Mouse (Mus musculus) layer of hippocampus, postnatal 10 days (tissue): Measurements from ENCODE around the gene Gm5737. TPM values are rescaled to one million over a fixed set of nuclear protein-coding genes. Genes with fewer than 3 reads are reported as not detected.

ENCODE experiments used
- DNase-seq, 2 experiments: peaks; one replicate each; pipeline ENCODE4 v3.0.0; 2021; ENCODE audit warnings: low spot score in 2 of 2
- total RNA-seq, 2 experiments: library from RNA; stranded (reverse); gene quantifications; 2 replicates each; pipeline ENCODE4 v1.2.3; 2021

Gene Gm5737
- total RNA-seq, 2 experiments from 2014 or later, result 0.27 TPM; not detected in 1

DNA sequence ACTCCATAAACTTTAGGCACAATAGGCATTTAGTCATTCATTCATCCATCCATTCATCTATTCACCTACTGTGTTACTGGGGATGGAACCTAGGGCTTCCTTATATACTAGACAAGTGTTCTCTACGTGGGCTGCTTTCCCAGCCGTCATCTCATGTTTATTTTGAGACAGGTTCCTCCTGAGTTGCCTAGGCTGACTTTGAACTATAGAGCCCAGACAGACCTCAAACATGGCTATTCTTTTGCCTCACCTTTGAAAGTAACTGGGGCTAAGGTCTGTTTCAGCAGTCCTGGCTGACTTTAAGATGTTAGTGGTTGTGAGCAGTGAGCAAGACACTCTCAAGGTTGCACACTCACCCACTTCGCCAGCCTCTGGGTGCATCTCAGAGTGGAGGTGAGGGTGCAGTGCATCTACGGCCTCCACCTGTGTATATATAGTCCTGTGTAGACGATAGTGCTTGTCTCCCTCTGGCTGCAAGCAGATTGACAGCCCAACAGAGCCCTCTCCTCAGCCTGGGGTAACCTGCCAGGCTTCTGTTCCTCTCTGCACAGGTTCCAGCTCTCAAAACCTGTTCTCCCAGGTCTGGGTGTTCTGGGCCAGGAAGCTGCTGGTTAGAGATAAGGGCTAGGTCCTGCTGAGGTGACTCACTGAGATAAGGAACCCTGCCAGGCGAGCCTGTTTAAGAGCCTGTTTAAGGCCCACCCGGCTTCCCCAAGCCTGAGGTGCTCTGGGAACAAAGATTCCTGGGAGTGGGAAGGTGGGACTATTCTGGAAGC, 62.8 kb downstream of the Gm5737 start:
- no peak for DNase-seq

DNA sequence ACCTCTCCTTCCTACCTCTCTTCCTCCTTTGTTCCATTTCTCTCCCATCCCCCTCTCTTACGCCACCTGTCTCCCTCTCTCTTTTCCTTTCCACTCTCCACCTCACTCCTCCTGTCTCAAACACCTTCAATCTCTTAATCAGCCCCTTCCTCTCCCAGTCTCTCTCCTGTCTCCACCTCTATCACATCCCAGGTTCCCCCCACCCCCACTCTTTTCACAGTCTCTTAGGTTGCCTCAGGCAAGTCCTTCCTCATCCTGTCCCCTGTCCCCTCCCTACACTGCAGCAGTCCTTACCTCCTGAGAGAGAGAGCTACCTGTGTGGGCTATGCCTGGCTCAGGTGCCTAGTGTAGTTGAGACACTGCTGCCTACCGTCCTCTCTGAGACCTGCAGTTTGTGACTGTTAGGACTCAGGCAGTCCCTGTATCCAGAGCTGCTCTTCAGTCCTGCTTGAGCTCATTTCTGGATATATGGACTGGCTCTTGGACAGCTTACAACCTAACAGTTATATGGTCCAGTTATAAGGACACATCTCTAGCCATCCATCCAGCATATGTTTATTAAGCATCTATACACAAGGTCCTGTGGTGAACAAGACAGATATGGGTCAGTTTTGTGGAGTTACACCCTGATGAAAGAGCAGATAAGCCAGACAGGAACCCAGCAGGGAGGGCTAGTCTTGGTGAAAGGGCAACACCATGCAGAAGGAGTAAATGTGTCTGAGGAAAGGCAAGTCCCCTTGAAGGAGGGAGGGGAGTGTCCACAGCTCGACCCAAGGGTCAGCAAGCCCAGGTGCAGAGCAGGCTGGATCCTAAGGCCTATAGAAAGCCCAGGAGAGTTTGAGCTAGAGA, 63.6 kb downstream of the Gm5737 start:
- DNase-seq, result no peak

DNA sequence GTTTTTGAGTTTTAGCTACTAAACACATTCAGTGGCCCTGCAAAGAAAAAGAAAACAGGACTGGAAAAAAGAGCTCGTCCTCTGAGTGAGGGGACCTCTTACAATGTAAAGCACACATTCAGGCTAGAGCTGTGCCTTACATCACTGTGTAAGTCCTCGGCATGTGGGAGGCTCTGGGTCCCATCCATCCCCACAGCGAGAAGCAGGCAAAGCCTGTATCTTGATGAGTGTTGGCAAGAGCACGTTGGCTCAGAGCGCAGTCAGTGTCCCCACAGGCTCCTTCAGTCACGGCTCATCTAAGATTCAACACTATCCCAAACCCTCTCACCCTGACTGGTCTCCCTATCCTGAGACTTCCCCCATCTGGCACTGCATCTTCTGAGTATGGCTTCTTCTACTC, 66.1 kb downstream of the Gm5737 start:
- DNase-seq, result no peak

DNA sequence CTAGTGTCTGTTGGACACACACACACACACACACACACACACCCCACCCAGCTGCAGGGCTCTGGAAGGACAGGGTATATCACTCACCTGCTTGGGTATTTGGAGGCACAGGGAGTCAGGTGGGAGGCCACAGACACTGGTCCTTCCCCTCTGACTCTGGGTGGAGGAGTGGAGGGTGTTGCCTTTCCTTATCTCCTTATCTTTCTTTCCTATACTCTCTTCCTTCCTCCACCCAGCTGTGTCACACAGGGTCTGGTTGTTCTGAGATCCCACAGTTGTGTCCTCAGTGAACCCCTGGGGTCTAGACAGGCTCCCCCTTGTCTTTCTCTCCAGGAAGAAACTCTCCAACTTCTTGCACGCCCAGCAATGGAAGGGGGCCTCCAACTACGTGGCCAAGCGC, 67.8 kb downstream of the Gm5737 start:
- DNase-seq, result no peak

DNA sequence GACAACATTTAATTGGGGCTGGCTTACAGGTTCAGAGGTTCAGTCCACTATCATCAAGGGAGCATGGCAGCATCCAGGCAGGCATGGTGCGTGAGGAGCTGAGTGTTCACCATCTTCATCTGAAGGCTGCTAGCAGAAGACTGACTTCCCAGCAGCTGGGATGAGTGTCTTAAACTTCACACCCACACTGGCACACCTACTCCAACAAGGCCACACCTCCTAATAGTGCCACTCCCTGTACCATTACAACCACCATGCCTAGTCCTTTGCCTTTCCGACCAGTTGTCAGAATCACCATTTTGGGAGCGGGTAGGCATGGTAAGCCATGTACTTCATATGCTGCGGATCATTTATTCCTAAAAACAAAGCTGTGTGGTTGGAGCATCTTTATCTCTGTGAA, 68.6 kb downstream of the Gm5737 start:
- no peak for DNase-seq

Other genes starting within 250 kb of the Gm5737 start
- gene Uqcrc2, start 177.2 kb upstream of the Gm5737 start, total RNA-seq, result 100 to 1,000 TPM; 218 to 263 TPM
- under 1 TPM in 1 of 2 experiments, not detected in 1; 0.27 TPM for gene Pdzd9, start 142.0 kb upstream of the Gm5737 start, total RNA-seq
- gene Mosmo, start 134.7 kb upstream of the Gm5737 start, total RNA-seq, result 10 to 100 TPM; 50.0 to 57.7 TPM
- gene Vwa3a, start 73.0 kb upstream of the Gm5737 start, total RNA-seq, result 10 to 100 TPM in 1 of 2 experiments, 1 to 10 TPM in 1; 9.2 to 10.2 TPM
- gene Eef2k, start 30.5 kb downstream of the Gm5737 start, total RNA-seq, result 10 to 100 TPM; 38.9 to 41.7 TPM
- 10 to 100 TPM; 31.3 to 32.0 TPM for gene Polr3e, start 105.4 kb downstream of the Gm5737 start, total RNA-seq
- gene Cdr2, start 169.9 kb downstream of the Gm5737 start, total RNA-seq, result 1 to 10 TPM; 3.1 to 3.9 TPM
- gene Mfsd13b, start 170.1 kb downstream of the Gm5737 start, total RNA-seq, result under 1 TPM; 0.27 to 0.40 TPM
- 10 to 100 TPM; 77.6 to 81.2 TPM for gene Mettl9, start 222.1 kb downstream of the Gm5737 start, total RNA-seq